Mouse (Mus musculus) A20 (cell line): ENCODE measurements around the gene Zic5.

Source experiments
- DNase-seq: peaks from one replicate; pipeline ENCODE4 v3.0.0-alpha.2; 2011; ENCODE audit warnings: low read depth, low spot score

Zic5 gene

DNA sequence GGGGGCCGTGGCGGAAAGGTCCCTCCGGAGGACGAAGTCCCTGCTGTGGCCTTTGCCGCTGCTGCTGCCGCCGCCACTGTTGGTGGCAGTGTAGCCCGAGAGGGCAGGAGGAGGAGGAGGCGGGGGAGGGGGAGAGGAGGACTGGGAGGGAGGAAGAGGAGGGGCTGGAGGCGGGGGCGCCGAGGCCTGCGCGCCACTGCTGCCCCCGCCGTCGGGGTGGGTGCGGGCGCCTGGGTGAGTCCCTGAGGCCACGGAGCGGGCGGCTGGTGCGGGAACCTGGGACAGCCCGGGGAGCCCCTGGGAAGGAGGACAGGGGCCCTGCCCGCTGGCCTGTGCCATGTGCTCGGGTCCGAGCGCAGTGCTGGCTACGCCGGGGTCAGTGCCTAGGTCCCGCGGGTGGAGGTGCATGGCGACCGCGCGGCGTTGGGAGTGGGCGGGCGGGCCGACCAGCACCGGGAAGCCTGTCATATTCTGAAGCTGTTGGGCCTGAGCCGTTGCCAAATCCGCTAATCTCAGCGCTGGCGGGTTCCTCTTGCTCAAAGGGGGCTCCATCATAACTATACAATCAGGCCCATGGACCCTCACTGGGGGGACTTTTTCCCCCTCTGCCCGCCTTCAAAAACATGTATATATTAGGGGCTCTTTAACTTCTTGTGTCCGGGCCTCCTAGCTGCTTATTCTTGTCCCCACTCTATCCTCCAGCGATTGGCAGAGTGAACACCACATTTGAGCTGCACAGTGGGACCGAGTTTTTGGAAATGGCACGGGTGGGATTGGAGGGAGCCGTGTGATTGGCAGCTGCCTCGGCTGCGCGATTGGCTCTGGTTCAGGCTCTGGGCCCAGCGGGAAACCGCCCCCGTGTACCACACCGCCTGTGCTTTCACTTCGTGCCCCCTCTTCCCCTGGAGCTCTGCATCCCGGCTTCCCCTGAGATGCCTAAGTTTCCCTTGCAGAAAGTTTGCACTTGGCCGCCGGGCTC is at the start of gene Zic5:
Gene Zic5 (minus strand): TSS at position 915 of the 979 bp plus-strand sequence.
- DNase-seq = peak; percentile 93

DNA sequence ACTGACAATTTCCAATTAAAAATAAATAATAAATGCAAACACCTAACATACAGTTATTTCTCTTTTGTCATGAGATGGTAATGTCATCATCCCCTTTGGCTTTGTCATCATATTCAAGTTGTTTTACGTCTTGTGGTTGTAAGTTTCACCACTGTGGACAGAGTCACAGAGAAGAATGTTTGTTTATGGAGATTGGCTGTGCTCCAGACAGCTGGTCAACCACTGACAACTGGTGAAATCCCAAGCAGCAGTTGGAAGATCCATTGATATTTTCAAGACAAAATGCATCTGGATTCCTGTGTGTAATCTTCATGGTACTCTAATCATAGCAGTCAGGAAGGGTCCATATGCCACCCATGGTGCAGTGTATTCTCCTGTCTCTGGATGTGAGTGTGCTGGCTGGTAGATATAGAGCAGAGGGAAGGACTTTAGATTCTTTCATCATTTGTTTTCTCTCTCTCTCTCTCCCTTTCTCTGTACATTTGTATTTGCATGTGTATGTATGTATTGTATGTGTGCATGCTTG is 48.1 kb upstream of the Zic5 start:
- no peak for DNase-seq

DNA sequence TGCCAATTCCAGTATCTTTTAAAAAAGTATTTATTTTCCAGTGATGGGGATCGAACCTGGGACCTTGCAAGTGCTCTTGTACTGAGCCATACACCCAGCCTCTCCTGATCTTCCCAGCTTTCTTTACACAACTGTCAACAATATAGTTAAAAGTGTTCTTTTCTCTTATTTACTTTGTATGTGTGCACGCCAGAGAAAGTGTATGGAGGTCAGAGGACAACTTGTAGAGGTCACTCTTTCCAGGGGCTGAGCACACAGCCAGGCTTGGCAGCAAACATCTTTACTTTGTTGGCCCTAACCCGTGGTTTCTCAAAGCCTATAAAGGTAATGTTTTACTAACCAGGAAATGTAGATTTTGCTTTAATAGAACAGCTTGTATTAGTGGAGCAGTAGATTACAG is 46.0 kb upstream of the Zic5 start:
- no peak for DNase-seq

DNA sequence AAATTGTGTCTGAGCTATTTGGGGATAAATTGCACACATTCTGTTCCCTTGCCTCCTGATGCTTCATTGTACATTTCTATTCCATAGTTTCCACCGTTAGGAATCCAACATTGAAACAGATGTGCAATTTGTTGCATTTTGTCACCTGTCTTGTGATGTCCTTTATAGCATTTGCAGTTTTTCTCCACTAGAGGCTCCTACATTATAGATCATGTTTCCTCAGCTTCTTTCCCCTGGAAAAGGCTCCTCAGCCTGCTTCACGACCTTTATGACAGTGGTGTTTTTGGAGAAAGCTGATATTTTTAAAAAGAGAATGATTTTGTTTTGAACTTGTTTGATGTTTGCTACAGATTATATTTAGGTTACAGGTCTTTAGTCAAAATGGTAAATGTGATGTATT is 43.6 kb upstream of the Zic5 start:
- peak; percentile 13 for DNase-seq

DNA sequence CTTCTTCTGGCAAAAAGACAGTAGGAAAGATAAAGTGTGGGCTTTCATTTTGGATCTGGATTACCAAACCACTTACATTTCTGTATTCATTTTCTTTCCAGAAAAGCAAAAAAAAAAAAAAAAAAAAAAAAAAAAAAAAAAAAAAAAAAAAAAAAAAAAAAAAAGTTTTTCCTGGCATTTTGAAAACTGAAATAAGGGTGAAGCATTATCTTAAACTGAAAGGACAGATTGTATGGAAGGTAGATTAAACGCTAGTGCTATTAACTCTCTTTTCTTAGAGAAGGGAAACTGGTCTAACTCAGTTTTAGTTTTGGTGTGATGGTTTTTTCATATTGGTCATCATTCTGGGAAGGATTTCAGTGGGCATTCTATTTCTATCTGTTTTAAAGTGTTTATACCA is 26.5 kb upstream of the Zic5 start:
- DNase-seq = no peak

DNA sequence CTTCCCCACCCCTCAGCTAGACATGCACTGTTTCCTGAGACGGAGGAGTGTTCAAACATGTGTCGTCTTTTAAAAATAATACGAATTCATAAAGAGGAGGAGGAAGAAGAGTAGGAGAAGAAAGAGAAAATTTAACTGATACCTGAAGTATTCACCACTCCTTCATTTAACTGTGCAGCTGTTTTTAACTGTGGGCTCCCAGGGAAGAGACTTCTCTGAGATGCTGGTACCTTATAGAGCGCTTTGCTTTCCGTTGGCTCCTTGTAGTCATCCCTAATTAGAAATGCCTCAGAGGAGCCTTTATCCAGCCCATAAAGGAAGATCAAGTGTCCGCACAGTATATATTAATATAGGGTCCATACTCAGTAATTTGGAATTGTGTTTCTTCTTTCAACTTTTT is 26.0 kb upstream of the Zic5 start:
- DNase-seq = no peak

DNA sequence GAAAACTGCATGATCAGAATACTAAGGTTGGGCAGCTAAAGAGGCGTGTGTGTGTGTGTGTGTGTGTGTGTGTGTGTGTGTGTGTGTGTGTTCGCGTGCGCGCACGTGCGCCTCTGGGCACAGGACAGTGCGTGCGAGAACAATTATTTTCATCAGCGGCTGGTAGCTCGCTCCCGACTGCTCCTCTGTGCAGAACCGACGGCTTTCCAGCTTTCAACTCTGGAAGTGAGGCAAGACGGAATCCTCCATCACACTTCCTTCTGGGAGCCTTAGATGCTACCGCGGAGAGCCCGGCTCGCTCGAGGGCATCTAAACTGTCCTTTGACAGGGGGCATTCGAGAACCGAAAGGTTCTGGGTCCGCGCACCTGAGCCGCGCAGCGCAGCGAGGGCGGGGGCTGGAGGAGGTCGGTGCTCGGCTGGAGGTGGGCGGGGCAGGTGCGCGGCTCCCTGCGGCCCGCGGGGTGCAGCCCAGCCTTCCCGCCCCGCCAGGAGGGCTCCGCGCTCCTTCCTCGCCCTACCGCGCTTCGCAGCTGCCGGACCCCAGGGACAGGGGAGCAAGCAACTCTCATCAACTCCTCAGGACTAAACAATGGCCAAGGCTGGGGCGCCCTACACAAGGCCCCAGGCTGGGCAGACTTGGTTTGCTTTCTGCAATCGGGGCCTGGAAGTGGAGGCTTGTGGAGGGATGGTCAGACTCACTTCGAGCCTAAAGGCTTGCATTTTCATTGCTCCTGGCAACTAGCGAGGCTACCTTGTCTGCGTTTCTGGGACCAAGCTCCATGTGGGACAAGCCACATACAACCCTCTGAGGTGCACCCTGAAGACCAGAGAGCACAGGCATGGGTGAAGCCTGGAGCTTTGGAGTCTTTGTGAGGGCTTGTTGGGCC is 25.2 kb upstream of the Zic5 start, which contains the start of gene Gm10837:
Gene Gm10837 (plus strand): TSS at position 146 of the 888 bp plus-strand sequence.
- DNase-seq = no peak

DNA sequence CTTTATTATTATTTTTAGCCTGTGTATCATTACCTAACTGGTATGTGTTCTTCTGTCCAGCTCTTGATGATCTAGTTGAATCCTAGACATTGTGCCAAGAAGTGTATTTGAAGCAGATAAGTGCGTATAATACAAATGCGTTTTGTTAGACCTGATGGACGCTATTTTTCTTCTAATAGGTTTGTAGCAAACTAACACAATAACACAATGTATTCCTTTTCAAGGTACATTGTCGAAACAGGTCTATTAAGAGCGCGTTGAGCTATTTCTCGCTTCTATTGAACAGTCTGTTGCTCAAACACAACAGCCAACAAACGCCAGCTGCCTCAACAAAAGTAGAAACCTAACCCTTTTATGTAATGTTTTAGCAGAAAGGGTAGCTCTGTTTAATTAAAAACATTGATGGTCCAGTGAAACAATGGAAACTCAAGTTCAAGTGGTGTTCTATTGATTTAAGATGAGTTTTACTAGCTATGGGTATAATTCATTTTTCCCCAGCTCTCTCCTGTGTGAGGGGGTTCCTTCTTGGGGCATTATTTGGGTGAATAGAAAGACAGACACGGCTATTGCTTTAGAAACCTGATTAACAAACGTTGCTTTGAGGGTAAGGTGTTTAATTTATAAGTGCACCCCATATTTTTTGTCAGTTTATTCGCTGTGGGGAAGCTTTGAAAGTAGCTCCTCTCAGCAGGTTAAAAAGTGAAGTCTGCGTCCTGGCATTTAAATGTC is 24.4 kb upstream of the Zic5 start:
- DNase-seq = no peak

DNA sequence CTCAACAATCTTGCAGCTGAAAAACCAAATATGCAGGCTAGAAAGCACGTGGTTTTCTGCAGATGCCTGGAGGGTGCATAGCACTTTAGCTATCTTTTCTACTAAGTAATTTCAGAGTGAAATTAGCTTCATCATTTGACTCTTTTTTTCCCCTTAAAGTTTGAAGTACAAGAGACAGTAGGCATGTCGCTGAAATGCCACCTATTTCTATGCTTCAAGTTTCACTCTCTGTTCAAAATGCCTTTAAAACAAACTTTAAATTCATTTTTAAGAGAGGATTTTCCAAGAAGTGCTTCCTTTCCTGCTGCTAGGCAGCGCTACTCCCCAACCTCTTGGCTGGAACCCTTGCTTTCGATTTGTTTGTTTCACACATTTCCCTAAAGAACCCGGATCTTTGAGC is 23.6 kb upstream of the Zic5 start:
- no peak for DNase-seq

DNA sequence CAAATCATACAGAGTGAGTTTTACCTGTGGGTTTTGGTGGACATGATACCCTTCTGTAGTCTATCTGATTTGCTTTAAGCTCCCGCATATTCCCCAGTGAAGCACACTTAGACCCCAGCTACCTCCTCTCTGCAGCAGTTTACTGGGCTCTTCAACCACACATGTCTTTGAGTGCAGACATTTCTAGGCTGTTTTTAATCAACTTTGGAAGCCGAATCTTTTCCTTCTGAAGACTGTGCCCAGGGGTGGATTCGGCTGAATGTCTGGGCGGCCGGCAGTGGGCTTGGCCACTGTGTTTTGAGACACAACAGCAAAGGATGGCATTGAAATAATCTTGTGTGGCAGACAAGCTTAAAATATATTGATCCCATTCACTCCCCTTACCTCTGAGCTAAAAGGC is 21.9 kb upstream of the Zic5 start:
- DNase-seq = no peak

DNA sequence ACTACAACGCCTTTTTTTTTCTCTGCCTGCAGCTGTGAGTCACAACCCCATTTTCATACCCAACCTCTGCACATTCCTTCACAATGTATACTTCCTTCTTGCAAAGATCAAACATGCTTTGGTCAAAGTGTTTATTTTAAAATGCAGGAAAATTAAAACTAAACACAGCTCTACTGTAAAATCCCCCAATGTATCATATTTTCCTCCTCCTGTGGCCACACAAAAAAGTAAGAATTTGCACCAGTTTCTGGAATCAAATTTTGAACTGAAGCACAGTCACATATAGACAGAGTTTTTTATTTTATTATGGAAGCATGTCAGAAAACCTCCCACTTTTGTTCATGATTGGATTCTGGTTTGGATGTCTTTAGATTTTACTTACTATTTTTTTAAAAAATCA is 21.1 kb upstream of the Zic5 start:
- DNase-seq = no peak

DNA sequence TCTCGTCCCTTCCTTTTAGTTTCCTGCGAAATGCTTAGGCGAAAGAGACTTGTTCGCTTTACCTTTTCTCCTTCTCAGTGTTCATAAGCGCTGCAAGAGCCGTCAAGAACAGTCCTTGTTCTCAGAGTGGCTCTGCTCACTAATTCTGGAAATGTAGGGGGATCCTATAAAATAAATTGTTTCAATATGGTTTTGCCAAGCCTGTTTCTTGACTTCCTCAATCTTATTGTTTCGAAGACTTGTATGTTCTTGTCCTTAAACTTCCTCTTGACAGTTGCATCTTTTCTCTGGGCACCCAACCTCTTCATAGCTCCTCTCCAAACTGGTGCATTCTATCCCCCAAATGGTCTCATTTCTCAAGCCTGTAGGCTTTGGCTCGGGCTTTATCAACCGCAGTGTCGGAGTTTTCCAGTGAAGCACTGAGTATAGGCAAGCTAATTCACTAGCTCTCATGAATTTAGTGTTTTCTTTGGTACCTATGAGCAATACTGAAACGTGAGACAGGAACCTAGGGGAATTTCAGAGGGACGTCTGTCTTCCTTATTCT is 20.2 kb upstream of the Zic5 start:
- peak; percentile 72 for DNase-seq

DNA sequence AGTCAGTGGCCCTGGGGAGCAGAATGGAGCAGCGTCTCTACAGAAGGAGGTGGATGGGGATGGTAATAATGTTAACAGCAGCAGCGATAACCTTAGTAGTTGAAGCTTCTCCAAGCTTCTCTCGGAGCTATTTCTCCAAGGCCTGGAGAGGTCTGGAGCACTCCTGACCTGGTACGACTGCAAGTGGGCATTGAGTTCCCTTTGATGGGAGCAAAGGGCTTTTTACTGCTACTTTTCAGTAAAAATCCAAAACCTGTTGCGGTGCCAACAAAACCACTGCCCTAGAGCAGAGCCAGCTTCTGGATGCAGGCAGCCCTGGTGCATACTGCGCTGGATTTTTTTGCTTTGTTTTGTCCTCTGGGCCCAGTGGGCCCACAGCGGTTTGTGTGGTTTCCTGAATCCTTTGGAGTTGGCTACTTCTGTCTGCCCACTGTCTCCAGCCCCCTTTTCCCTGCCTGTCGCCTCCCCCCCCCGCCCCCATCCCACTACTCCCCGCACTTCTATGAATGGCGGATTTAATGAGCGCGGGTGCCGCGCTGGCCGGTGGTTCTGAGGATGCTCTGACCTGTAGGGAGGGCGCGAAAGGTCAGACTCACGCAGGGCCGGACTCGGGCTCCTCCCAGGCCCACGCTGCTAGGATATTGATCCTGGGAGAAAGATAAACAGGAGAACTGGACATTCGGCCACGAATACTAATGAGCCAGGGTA is 19.5 kb upstream of the Zic5 start:
- no peak for DNase-seq

DNA sequence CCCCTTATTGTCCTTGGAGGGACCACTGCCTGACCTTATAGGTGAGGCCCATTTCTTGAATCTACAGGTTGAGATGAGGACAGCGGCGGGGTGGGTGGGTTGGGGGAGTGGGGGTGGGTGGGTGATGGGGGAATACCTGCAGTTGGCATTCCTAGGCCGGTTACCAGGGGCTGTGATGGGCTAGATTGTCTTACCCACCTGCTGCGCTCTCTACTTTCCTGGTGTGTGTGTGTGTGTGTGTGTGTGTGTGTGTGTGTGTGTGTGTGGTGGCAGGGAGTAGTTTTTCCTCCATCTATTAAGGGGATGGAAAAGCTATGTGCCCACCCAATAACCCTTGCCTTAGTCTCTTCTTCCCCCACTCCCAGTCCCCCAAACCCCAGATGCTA is 19.0 kb upstream of the Zic5 start:
- no peak for DNase-seq

DNA sequence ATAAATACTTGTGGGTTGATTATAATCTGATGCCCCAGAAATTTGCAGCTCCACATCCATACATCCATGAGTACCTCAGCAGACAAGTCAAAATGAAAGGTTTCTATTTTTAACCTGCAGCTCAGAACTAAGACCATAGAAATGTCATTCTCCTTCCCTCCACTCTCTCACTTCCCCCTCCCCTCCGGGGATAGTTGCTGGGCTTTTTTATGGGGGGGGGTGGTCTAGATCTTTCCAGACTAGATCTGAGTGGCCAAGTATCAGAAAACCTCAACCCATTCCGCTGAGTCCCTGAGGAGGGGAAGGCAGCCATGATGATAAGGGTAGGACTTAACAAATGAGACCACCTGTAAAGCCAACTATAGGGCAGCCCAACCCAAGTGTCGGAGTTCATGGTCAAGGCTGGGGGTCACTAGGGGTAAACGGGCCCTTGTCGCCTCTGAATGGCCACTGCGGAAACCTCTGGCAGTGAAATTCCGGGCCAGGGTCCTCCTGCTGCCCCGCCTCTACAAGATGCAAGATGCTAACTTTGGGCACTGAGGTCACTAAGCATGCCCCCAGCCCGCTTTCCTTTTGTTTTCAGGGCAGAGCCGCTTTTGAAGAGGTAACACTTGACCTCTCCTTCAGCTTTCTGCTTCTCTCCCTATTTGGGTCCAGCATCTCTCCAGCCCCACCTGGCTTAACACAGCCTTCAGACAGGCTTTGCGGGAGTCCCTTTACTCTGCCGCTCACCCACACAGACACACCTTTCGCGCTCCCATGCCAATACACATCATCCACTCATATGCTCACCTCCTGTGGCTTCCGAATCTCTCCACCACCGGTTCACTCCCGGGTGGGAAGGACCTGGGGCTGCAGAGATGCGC is 18.3 kb upstream of the Zic5 start:
- DNase-seq = no peak

DNA sequence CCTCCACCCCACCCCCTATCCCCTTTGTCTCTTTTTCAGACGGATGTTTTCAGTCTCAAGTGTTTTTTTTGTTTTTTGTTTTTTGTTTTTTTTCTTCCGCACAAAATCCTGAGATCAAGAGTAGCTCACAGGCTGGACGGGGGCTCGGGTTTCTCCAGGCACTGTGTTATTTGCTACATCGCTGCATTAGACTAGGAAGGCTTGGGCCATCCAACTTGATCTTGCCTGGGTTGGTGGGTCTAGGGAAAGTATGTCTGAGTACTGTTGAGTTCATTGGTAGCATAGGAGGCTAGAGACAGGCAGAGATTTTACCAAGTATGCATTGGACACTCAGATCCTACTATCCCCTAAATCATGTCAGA is 17.5 kb upstream of the Zic5 start:
- no peak for DNase-seq

DNA sequence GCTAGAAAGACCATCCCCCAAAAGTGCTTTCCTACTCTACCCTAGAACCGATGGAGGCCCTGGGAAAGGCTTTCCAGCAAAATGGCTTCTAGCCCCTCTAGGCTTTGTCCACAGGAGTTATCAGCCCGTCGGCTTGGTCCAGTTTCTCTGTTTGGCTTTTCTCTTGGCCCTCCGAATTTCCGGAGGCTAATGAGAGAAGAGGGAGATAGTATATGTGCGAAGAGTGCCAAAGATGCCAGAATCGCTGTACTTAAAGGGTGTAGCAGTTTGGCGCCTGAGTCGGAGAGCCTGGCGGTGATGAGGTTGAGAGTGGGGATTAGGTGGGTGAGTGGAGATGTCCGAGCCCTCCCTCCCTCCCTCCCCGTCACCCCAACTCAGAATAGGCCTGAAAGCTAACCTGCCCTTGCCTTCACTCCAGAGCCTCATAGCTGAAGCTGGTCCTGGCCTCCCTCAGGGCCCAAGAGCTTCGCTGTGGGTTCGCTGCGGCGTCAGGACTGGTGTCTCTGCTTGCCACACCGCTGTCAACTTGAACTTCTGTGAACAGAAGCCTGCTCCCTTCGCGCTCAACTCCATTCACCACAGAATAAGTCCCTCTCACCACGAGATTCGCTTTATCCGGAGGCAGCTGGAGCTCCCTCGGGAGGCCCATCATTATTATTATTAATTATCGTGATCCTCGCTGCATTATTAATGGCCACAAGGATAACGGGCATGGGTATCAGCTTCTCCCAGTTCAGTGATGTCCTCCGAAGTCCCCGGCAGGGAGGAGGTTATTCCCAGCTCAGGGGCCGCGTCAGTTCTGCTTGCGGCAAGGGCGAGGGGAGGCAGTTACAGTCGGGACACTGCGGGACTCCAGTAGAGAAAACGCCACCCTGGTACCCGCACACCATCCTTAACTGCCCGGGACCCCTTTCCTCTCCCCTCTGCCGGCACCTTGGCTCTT is 16.9 kb upstream of the Zic5 start:
- no peak for DNase-seq

DNA sequence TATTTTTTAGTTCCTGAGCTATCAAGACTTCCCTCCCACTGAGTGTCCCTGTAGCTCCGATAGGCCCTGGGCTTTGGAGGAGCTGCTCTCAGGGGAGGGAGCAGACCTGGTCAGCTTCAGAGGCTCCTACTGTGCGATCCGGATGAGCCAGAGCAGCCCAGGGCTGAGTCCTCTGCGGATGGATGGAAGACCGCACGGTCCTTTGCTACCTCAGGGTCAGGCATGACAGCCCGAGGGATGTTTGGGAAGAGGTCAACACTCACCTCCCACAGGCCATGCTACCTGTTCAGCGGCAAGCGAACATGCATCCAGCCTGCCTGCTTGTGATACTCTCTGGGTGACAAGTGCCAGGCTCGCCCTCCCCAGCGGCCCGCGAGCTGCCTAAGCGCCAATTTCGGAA is 15.7 kb upstream of the Zic5 start:
- DNase-seq = no peak

DNA sequence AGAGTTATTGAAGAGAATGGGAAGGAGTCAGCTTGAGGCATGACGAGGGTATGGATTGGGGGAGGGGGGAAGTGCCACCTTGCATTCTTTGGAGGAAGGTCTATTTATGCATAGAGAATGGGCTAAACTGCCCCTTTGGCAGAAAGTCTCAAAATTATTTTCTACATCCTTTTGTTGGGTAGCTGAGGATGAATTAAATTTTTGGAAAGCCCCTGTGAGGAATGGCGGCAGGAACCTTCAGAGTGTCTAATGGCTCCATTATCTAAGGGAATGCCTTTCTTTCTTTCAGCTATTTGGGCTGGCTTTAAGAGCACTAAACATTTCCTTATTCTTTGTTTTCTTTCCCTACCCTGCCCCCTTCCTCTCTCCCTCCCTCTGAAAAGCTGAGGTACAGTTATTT is 14.9 kb upstream of the Zic5 start:
- DNase-seq = no peak
